Mouse (Mus musculus) embryonic facial prominence, embryonic 13.5 days (tissue): ENCODE data around the gene As3mt. TPM values are rescaled to one million over a fixed set of nuclear protein-coding genes. Genes with fewer than 3 reads are reported as not detected.
A peak's percentile ranks its signal among the peaks of the same experiment; 100 is the strongest.
"Not testable (repeated sequence)": the region's sequence is repeated elsewhere in the genome, so short reads cannot be mapped to it uniquely, and the experiment has no call there.

Experiments used
- ATAC-seq: fragments of 200-750 bp; cut with Nextera tagmentation; 2 replicates; pipeline ENCODE4 v1.8.0; 2017; ENCODE audit warnings: low read depth; ENCODE audit not compliant: insufficient number of reproducible peaks, insufficient read depth, low FRiP score, low TSS enrichment
- H3K27ac ChIP-seq: fragments of 300-500 bp; sonication (generic); 2 replicates; pipeline ENCODE4 v1.5.1; 2015; ENCODE audit warnings: moderate library complexity, mild to moderate bottlenecking, inconsistent platforms
- H3K27me3 ChIP-seq: fragments of 300-500 bp; sonication (generic); 2 replicates; pipeline ENCODE4 v1.6.1; 2015; ENCODE audit warnings: mild to moderate bottlenecking, inconsistent platforms
- H3K36me3 ChIP-seq: fragments of 300-500 bp; sonication (generic); 2 replicates; pipeline ENCODE4 v1.6.1; 2015; ENCODE audit warnings: mild to moderate bottlenecking, inconsistent platforms
- H3K4me1 ChIP-seq: fragments of 300-500 bp; sonication (generic); 2 replicates; pipeline ENCODE4 v1.6.1; 2015; ENCODE audit warnings: inconsistent platforms
- H3K4me2 ChIP-seq: fragments of 300-500 bp; sonication (generic); 2 replicates; pipeline ENCODE4 v1.6.1; 2015; ENCODE audit warnings: moderate library complexity, mild to moderate bottlenecking, inconsistent platforms
- H3K4me3 ChIP-seq: fragments of 300-500 bp; sonication (generic); 2 replicates; pipeline ENCODE4 v1.5.1; 2015; ENCODE audit warnings: mild to moderate bottlenecking, inconsistent platforms
- H3K9ac ChIP-seq: fragments of 300-500 bp; sonication (generic); 2 replicates; pipeline ENCODE4 v1.6.1; 2015; ENCODE audit warnings: mild to moderate bottlenecking, inconsistent platforms
- H3K9me3 ChIP-seq: fragments of 300-500 bp; sonication (generic); 2 replicates; pipeline ENCODE4 v1.6.1; 2016; ENCODE audit warnings: inconsistent platforms
- WGBS: fragments of 180-500 bp; shearing (Covaris S2); methylation state at CpG from one replicate; pipeline ENCODE4 v1.1.7; 2015; ENCODE audit warnings: mixed read lengths; 5-methylcytosine and 5-hydroxymethylcytosine counted together
- polyA plus RNA-seq: library from polyadenylated mRNA; unstranded; fragments of >200 nt; fragmentation: Nextera tagmentation; extraction: Ambion mirVana; gene quantifications from 2 replicates; pipeline ENCODE4 v1.2.1, GENCODE M21; 2015

Gene As3mt
- polyA plus RNA-seq, 1 experiment from 2014 or later, result 43.3 TPM

GRCm38 (mm10) chr19:46764763-46765117 lies 57.5 kb downstream of the As3mt start:
- Histone ChIP-seq H3K27me3 (peaks cover 36% of the 10 kb centered on the region), H3K9me3 (no peaks in the 10 kb centered on the region), H3K27ac (no peak overlapping the region), H3K36me3 (no peaks in the 10 kb centered on the region), H3K4me2 (peak overlapping the region; percentile 100), H3K9ac (no peak overlapping the region), H3K4me3 (peak overlapping the region; percentile 9; the same call in 1 of the 2 replicates), H3K4me1 (peaks cover 28% of the 10 kb centered on the region)
- ATAC-seq, result no peak
- 67% methylated on average over 9 of the region's 9 CpGs for WGBS

DNA sequence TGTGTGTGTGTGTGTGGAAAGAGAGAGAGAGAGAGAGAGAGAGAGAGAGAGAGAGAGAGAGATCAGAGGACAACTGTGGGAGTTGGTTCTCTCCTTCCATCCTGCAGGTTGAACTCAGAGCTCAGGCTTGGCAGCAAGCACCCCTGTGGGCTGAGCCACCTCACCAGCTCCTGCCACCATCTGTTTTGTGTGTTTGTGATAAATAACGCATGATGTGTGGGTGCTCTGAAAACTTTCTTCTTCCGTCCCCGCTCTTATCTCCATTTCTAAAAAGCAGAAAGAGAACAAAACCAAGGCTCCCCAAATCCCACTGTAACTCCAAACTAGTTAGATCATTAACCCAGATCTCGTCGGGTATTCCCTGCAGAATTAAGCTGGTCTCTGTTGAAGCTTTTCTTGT lies 58.9 kb downstream of the As3mt start:
- H3K9me3 ChIP-seq, result no peaks in the 10 kb centered on the region
- no peak overlapping the region for H3K4me3 ChIP-seq
- no peak for ATAC-seq
- H3K4me2 ChIP-seq, result no peak overlapping the region
- peaks cover 33% of the 10 kb centered on the region for H3K27me3 ChIP-seq
- WGBS, result 63% methylated on average over 5 of the region's 5 CpGs
- no peak overlapping the region for H3K27ac ChIP-seq
- H3K36me3 ChIP-seq, result no peaks in the 10 kb centered on the region
- H3K9ac ChIP-seq, result no peak overlapping the region
- H3K4me1 ChIP-seq, result peaks cover 31% of the 10 kb centered on the region

DNA sequence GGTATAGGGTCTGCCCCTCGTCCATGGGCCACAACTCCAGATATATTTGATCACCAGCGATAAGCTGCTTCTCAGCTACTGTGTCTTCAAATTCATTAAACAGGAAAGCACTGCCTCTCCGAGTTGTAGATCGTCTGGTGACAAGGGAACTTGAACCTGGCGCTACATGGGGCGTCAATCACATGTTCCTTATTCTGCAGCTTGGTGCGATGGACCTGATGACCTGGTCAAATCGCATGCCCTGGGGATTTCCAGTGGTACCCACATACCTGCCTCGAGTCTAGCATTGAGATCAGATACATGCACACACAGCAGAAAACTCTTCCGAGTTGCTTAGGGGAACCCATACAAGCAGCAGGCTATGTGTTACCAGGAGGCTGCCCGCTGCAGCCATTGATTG lies 62.5 kb downstream of the As3mt start:
- Histone ChIP-seq H3K36me3 (no peaks in the 10 kb centered on the region), H3K4me3 (no peak overlapping the region), H3K27ac (no peak overlapping the region), H3K9me3 (no peaks in the 10 kb centered on the region), H3K4me1 (peaks cover 9% of the 10 kb centered on the region), H3K9ac (no peak overlapping the region), H3K4me2 (no peak overlapping the region), H3K27me3 (peaks cover 5% of the 10 kb centered on the region)
- no peak for ATAC-seq
- 86% methylated on average over 11 of the region's 11 CpGs for WGBS

- ATAC-seq, result no peak
- Histone ChIP-seq H3K4me2 (no peak overlapping the region), H3K9me3 (no peaks in the 10 kb centered on the region), H3K27me3 (no peaks in the 10 kb centered on the region), H3K27ac (no peak overlapping the region), H3K9ac (no peak overlapping the region), H3K36me3 (no peaks in the 10 kb centered on the region), H3K4me3 (no peak overlapping the region), H3K4me1 (peaks cover 7% of the 10 kb centered on the region)
- 63% methylated on average over 6 of the region's 6 CpGs for WGBS
Observed at GRCm38 (mm10) chr19:46771801-46772200, 64.5 kb downstream of the As3mt start.

DNA sequence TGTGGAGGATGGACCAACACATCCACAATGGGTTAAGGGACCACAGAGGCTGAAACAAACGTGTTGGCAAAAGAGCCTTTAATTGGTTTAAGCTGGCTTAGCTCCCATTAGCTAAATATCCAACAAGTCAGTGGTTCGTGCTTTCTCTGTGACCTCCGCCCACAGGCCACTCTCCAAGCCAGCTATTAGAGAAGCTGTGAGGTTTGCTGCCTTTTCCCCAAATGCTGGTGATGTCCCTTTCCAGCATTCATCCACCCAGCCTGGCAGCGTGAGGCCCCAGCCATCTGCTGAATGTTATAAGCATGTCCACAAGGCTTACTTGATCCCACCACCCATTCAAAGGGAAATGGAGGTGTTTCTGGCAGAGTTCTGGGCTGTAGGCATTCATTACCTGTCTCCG lies 69.1 kb downstream of the As3mt start:
- 44% methylated on average over 5 of the region's 5 CpGs for WGBS
- Histone ChIP-seq H3K4me2 (no peak overlapping the region), H3K9me3 (no peaks in the 10 kb centered on the region), H3K36me3 (no peaks in the 10 kb centered on the region), H3K27ac (no peak overlapping the region), H3K27me3 (no peaks in the 10 kb centered on the region), H3K4me3 (no peak overlapping the region), H3K9ac (no peak overlapping the region), H3K4me1 (peaks cover 4% of the 10 kb centered on the region)
- ATAC-seq, result no peak

GRCm38 (mm10) chr19:46776850-46777249 lies 69.6 kb downstream of the As3mt start:
- Histone ChIP-seq H3K4me2 (no peak overlapping the region), H3K27me3 (no peaks in the 10 kb centered on the region), H3K36me3 (no peaks in the 10 kb centered on the region), H3K4me1 (peaks cover under 1% of the 10 kb centered on the region; the same call in 1 of the 2 replicates), H3K4me3 (no peak overlapping the region), H3K27ac (no peak overlapping the region), H3K9me3 (no peaks in the 10 kb centered on the region), H3K9ac (no peak overlapping the region)
- no peak for ATAC-seq
- 86% methylated on average over 3 of the region's 3 CpGs for WGBS

DNA sequence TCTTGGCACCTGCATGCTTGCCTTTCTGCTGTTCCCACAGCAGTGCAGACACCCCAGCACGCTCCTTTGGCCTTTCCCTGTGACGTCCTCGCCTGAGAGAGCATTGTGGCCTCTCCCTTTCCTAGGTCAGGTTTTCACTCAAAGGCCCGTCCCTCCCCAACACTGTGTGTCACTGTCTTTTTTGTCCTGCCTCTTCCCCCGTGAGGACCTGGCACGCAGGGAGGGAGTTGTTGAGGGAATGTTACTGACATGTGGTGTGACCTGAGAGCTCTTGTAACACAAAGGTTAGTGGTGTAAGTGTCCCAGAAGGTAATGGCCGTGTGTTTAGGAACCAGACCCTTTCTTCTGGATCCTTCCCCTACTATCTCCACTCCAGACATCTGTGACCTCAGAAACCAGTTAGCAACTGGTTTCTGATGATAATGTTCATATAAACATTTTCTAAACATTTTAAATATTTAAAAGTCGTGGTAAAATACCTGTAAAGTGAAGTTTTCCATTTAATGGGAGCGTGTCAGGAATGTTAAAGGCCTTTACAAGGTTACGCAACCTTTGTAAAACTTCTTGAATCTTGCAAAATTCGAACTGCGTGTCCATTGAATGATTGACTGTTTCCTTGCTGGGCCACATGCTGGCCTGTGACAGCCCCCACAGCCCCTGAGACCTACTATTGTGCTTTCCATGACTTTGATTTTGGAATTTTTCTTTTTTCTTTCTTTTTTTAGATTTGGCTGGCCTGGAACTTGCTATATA lies 70.8 kb downstream of the As3mt start:
- no peak overlapping the region for H3K9ac ChIP-seq
- H3K4me2 ChIP-seq, result no peak overlapping the region
- 65% methylated on average over 12 of the region's 12 CpGs for WGBS
- H3K4me3 ChIP-seq, result no peak overlapping the region
- H3K27ac ChIP-seq, result no peak overlapping the region
- no peaks in the 10 kb centered on the region for H3K9me3 ChIP-seq
- no peak for ATAC-seq
- H3K27me3 ChIP-seq, result no peaks in the 10 kb centered on the region
- H3K4me1 ChIP-seq, result no peaks in the 10 kb centered on the region
- no peaks in the 10 kb centered on the region for H3K36me3 ChIP-seq

GRCm38 (mm10) chr19:46779130-46779529 lies 71.9 kb downstream of the As3mt start:
- not testable (repeated sequence) for H3K9ac ChIP-seq, H3K36me3 ChIP-seq, ATAC-seq, H3K4me3 ChIP-seq, H3K4me2 ChIP-seq, H3K27ac ChIP-seq, H3K9me3 ChIP-seq, H3K27me3 ChIP-seq, H3K4me1 ChIP-seq
- 93% methylated on average over 1 of the region's 1 CpGs for WGBS

DNA sequence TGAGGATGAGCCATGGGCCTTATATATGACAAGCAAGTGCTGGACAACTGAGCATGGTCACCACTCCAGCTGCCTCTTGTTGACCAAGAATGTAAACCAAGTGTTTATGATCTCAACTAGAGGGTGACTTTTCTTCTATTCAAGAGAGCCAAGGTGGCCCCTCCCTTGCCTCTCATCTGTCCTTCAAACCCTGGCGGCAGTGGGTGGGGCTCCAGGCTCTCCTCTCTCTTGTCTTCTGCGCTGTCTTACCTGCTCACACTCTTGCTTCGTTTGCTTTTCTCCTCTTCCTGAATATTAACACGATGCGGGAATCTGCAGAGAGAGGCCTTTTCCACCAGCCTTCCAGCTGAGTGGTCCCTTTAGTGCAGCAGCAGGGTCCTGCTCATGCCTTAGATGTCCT lies 76.8 kb downstream of the As3mt start:
- ATAC-seq, result no peak
- Histone ChIP-seq H3K27me3 (no peaks in the 10 kb centered on the region), H3K4me3 (no peak overlapping the region), H3K4me2 (no peak overlapping the region), H3K27ac (no peak overlapping the region), H3K36me3 (no peaks in the 10 kb centered on the region), H3K4me1 (no peaks in the 10 kb centered on the region), H3K9ac (no peak overlapping the region), H3K9me3 (no peaks in the 10 kb centered on the region)
- 78% methylated on average over 5 of the region's 5 CpGs for WGBS

- no peak overlapping the region for H3K4me3 ChIP-seq
- H3K4me2 ChIP-seq, result no peak overlapping the region
- no peaks in the 10 kb centered on the region for H3K9me3 ChIP-seq
- no peaks in the 10 kb centered on the region for H3K4me1 ChIP-seq
- no peak overlapping the region for H3K27ac ChIP-seq
- 86% methylated on average over 6 of the region's 6 CpGs for WGBS
- H3K27me3 ChIP-seq, result no peaks in the 10 kb centered on the region
- no peaks in the 10 kb centered on the region for H3K36me3 ChIP-seq
- no peak overlapping the region for H3K9ac ChIP-seq
- ATAC-seq, result no peak
Observed at GRCm38 (mm10) chr19:46784502-46784901, 77.2 kb downstream of the As3mt start.

DNA sequence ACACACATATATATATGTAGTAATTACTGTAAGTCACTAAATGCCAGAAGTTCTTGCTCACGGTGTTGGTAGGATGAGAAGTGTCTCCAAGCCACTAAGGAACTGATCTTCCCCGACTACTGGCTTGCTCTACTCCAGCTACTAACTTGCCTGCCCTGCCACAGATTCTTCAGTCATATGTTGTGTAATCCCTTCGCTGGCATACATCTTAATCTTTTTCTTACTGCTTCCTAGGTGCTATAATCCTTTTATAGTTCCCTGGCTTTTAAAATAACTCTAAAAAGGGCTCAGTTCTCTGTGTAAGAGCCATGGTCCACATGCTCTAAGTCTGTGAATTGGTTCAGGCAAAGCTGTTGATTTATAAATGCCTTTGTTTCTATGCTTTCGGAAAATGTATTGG lies 78.4 kb downstream of the As3mt start:
- Histone ChIP-seq H3K9me3 (no peaks in the 10 kb centered on the region), H3K4me2 (no peak overlapping the region), H3K36me3 (no peaks in the 10 kb centered on the region), H3K4me3 (no peak overlapping the region), H3K9ac (no peak overlapping the region), H3K27ac (no peak overlapping the region), H3K27me3 (no peaks in the 10 kb centered on the region), H3K4me1 (no peaks in the 10 kb centered on the region)
- WGBS, result 78% methylated on average over 4 of the region's 4 CpGs
- no peak for ATAC-seq

GRCm38 (mm10) chr19:46789782-46790181 lies 82.5 kb downstream of the As3mt start:
- Histone ChIP-seq H3K4me3 (no peak overlapping the region), H3K36me3 (no peaks in the 10 kb centered on the region), H3K9ac (no peak overlapping the region), H3K4me2 (no peak overlapping the region), H3K27me3 (no peaks in the 10 kb centered on the region), H3K9me3 (no peaks in the 10 kb centered on the region), H3K27ac (no peak overlapping the region), H3K4me1 (peaks cover 13% of the 10 kb centered on the region)
- WGBS, result 95% methylated on average over 1 of the region's 1 CpGs
- ATAC-seq, result no peak
